In the genomic region with DNA sequence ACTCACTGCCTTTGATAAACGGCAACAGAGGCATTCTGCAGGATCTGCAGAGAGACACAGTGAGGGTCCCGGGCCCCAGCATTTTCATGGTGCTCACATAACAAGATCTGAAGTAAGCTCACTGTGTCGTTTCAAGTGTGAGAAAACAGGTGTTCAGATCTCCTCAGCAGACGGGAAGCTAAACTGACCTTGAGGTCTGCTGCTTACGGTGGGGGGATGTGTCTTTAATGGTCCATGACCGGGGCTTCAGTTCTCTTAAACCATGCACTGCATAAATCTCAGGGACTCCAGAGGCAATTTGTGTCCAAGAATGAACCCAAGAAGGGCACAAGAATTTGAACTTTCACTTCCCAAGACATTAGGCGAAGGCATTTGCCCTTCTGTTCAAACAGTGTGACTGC, we compare ENCODE assay signal across 15 mouse cellular contexts.
DNase-seq lines count a peak whose midpoint lies in the region; ATAC-seq lines count a peak whose summit lies in the region.
"Had no signal": no experiment of that assay in that cellular context is flagged by ENCODE, and none has a peak within 500 bp of the region (broad histone marks: within the 10 kb centered on the region; RNA-seq: fewer than 3 reads in every experiment).

No protein-coding gene starts in this region.

- H3K36me3 ChIP-seq in neural tube, embryonic 15.5 days = peaks cover 6% of the 10 kb centered on the region; the same call in 1 of the 2 replicates
- no peaks in the 10 kb centered on the region for H3K36me3 ChIP-seq in embryonic facial prominence, embryonic 13.5 days
- H3K36me3 ChIP-seq: embryonic facial prominence, embryonic 15.5 days; G1E; liver, embryonic 13.5 days had no signal

- H3K9me3 ChIP-seq in neural tube, embryonic 15.5 days (replicated peaks) = no peaks in the 10 kb centered on the region
- H3K9me3 ChIP-seq in embryonic facial prominence, embryonic 13.5 days = no peaks in the 10 kb centered on the region
- H3K9me3 ChIP-seq: embryonic facial prominence, embryonic 15.5 days; G1E; liver, embryonic 13.5 days had no signal

- no peak overlapping the region for H3K27ac ChIP-seq in neural tube, embryonic 15.5 days (replicated peaks)
- H3K27ac ChIP-seq in embryonic facial prominence, embryonic 13.5 days = peak overlapping the region; percentile 66; the same call in 1 of the 2 replicates
- H3K27ac ChIP-seq: liver, embryonic 13.5 days had no signal

- intact Hi-C loops in heart, postnatal 10 days (cut with DNase I) = no loop called here

- ATAC-seq in neural tube, embryonic 15.5 days (ENCODE audit: low FRiP score) = no peak
- no peak for ATAC-seq in embryonic facial prominence, embryonic 13.5 days (ENCODE audit: insufficient number of reproducible peaks, insufficient read depth, low FRiP score, low TSS enrichment, low read depth)
- ATAC-seq: intestine, embryonic 16.5 days had no signal

- WGBS in neural tube, embryonic 15.5 days = 11% methylated on average over 7 of the region's 7 CpGs
- 28% methylated on average over 7 of the region's 7 CpGs for WGBS in embryonic facial prominence, embryonic 13.5 days

- peak; percentile 68 for DNase-seq in neural tube, embryonic 10.5 days (ENCODE audit: extremely low spot score, low spot score)
- peak; percentile 22 to 62 for DNase-seq in kidney, postnatal 36 days
- peak; percentile 14 for DNase-seq in thymus, postnatal 25 days
- DNase-seq in right cerebral cortex, postnatal 36 days (ENCODE audit: low spot score in 2 of 2) = no peak
- no peak for DNase-seq in heart, postnatal 10 days
- DNase-seq in gastrocnemius, adult 18-20 months (ENCODE audit: low spot score) = no peak
- DNase-seq: adrenal gland, postnatal 36 days; gastrocnemius, postnatal 36 days; liver, embryonic 13.5 days had no signal

- no peak overlapping the region for H3K4me3 ChIP-seq in neural tube, embryonic 15.5 days (replicated peaks)
- H3K4me3 ChIP-seq in embryonic facial prominence, embryonic 13.5 days = no peak overlapping the region
- H3K4me3 ChIP-seq: embryonic facial prominence, embryonic 15.5 days; liver, embryonic 13.5 days; myocyte had no signal

- no peak overlapping the region for H3K9ac ChIP-seq in neural tube, embryonic 15.5 days (replicated peaks)
- 0 out of 2 replicates have a peak overlapping the region, but pooled peaks have one; percentile 32 for H3K9ac ChIP-seq in embryonic facial prominence, embryonic 13.5 days
- H3K9ac ChIP-seq: embryonic facial prominence, embryonic 15.5 days; liver, embryonic 13.5 days had no signal

- 0 out of 2 replicates have a peak, but pooled peaks cover 5% of the 10 kb centered on the region for H3K4me1 ChIP-seq in neural tube, embryonic 15.5 days
- H3K4me1 ChIP-seq in embryonic facial prominence, embryonic 13.5 days = peaks cover 8% of the 10 kb centered on the region
- H3K4me1 ChIP-seq: liver, embryonic 13.5 days had no signal

- H3K4me2 ChIP-seq in neural tube, embryonic 15.5 days = no peak overlapping the region
- H3K4me2 ChIP-seq in embryonic facial prominence, embryonic 13.5 days = no peak overlapping the region
- H3K4me2 ChIP-seq: embryonic facial prominence, embryonic 15.5 days; liver, embryonic 13.5 days had no signal

- no peaks in the 10 kb centered on the region for H3K27me3 ChIP-seq in neural tube, embryonic 15.5 days (replicated peaks)
- no peaks in the 10 kb centered on the region for H3K27me3 ChIP-seq in embryonic facial prominence, embryonic 13.5 days
- H3K27me3 ChIP-seq: embryonic facial prominence, embryonic 15.5 days; liver, embryonic 13.5 days had no signal

Comparison
In these comparisons a context has a peak if more than half of its experiments do, and no peak if none do; other contexts are left out.
1. DNase-seq: peak in neural tube, embryonic 10.5 days (single experiment), kidney, postnatal 36 days (2 of 2) and thymus, postnatal 25 days (single experiment); none in right cerebral cortex, postnatal 36 days (0 of 2), heart, postnatal 10 days (0 of 2) and gastrocnemius, adult 18-20 months (single experiment).